Mouse (Mus musculus): Measurements from ENCODE around the gene Osbpl5. TPM values are rescaled to one million over a fixed set of nuclear protein-coding genes. Genes with fewer than 3 reads are reported as not detected.

Gene Osbpl5
- polyA plus RNA-seq, 1 experiment from 2014 or later: 27.6 TPM

DNA sequence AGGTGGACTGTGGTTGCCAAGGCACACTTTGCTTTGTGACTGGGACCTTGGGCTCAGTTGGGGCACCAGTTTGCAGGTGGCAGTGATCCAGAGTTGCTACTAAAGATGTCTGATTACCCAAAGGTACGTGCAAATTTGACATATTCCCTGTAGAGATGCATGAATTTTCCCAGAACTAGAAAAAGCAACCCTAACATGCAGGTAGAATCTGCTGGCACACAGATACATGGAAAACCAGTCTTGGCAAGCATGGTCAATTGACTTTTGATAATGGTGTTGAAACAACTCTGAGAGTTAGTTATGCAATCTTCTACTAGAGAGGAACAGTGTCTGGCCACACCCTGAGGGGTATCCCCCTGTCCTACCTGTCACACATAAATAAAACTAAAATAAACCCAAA, 5.4 kb downstream of the Osbpl5 start:
- Histone ChIP-seq H3K9ac (no peak overlapping the region), H3K4me2 (no peak overlapping the region), H3K9me3 (no peaks in the 10 kb centered on the region), H3K27ac (no peak overlapping the region), H3K27me3 (peaks cover 25% of the 10 kb centered on the region), H3K4me1 (replicated peaks) (peaks cover 11% of the 10 kb centered on the region), H3K4me3 (no peak overlapping the region), H3K36me3 (no peaks in the 10 kb centered on the region)
- WGBS: 86% methylated on average over 1 of the region's 1 CpGs
- no peak for ATAC-seq (ENCODE audit: low FRiP score)

DNA sequence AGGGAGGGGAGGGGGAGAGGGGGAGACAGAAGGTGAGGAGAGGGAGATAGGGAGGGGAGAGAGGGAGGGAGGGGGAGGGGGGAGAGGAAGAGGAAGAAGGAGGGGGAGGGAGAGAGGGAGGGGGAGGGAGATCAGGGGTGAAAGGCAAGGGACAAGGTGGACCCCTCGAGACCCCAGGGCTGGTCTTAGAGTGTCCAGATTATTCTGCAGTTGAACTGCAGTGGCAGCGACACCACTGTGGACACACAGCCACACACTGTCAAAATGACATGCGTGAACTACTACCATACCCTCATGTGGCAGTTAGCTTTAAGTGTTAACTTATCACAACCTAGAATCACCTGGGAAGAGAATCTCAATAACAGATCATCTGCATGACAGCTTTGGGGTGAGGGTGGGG, 7.7 kb downstream of the Osbpl5 start:
- Histone ChIP-seq H3K9me3 (no peaks in the 10 kb centered on the region), H3K9ac (no peak overlapping the region), H3K27me3 (0 out of 2 replicates have a peak, but pooled peaks cover 3% of the 10 kb centered on the region), H3K27ac (no peak overlapping the region; the same call in 1 of the 2 replicates), H3K4me3 (no peak overlapping the region), H3K4me1 (replicated peaks) (peaks cover 10% of the 10 kb centered on the region), H3K36me3 (no peaks in the 10 kb centered on the region), H3K4me2 (no peak overlapping the region)
- ATAC-seq (ENCODE audit: low FRiP score): no peak
- WGBS: 68% methylated on average over 3 of the region's 3 CpGs

DNA sequence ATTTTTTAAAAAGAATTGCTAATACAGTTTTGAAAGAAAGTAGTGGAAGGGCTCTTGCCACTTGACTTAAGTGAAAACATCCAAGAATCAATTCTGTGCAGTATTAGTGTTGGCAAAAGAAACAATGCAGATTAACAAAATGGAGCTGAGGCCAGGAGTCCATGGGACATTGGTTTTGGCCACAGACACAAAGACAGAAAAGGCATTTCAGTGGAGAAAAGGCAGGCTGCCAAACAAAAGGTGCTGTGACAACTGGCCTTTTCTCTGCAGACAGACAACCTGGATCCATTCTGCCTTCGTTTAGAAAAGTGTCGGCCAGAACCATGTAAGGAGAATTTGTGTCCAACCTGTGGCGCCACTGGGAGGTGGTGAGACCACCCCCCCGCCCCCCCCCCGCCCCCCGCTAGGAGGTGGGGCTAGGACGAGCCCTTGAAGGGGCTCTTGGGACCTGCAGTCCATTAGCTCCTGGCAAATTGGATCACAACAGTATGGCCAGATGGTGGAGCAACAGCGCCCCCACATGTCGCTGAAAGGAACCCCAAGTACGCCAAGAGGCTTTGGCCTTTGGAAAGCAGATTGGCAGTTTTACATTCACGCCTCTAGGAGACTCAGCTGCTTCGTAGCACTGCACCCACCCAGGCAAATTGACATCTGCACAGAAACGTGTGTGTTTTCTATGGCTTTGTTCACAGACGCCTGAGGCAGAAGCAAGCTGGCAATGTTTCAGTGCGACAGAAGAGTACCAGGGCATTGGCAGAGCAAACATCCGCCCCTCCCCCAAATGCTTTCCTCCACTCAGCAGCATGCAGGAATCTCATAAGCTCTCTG, 8.5 kb downstream of the Osbpl5 start:
- Histone ChIP-seq H3K27ac (peak overlapping the region; percentile 68), H3K4me2 (peak overlapping the region; percentile 48), H3K4me1 (replicated peaks) (peaks cover 10% of the 10 kb centered on the region), H3K27me3 (0 out of 2 replicates have a peak, but pooled peaks cover 3% of the 10 kb centered on the region), H3K36me3 (no peaks in the 10 kb centered on the region), H3K9ac (peak overlapping the region; percentile 36; the same call in 1 of the 2 replicates), H3K9me3 (no peaks in the 10 kb centered on the region), H3K4me3 (peak overlapping the region; percentile 10; the same call in 1 of the 2 replicates)
- 3% methylated on average over 16 of the region's 16 CpGs for WGBS
- ATAC-seq (ENCODE audit: low FRiP score): peak; percentile 88

DNA sequence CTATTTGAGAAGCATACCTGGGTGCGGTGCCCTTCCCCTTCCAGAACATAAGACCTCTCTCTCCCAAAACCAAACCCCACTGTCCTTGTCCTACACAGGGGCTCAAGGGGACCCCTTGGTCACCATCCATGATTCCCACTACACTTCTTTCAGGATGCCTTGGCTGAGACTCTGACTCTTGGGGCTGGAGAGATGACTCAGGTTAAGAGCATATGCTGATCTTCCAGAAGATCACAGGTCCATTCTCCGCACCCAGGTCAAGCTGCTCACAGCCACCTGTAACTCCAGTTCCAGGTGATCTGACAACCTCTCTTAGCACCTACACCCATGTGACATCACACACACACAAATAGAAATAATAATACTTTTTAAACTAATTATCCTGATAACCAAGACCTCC, 16.1 kb downstream of the Osbpl5 start:
- Histone ChIP-seq H3K9ac (peak overlapping the region; percentile 96), H3K4me2 (peak overlapping the region; percentile 82), H3K27ac (peak overlapping the region; percentile 86), H3K4me3 (peak overlapping the region; percentile 86), H3K36me3 (no peaks in the 10 kb centered on the region), H3K9me3 (no peaks in the 10 kb centered on the region), H3K27me3 (peaks cover 20% of the 10 kb centered on the region), H3K4me1 (replicated peaks) (peaks cover 47% of the 10 kb centered on the region)
- WGBS: 22% methylated on average over 2 of the region's 2 CpGs
- peak; percentile 22; the same call in 1 of the 2 replicates for ATAC-seq (ENCODE audit: low FRiP score)

DNA sequence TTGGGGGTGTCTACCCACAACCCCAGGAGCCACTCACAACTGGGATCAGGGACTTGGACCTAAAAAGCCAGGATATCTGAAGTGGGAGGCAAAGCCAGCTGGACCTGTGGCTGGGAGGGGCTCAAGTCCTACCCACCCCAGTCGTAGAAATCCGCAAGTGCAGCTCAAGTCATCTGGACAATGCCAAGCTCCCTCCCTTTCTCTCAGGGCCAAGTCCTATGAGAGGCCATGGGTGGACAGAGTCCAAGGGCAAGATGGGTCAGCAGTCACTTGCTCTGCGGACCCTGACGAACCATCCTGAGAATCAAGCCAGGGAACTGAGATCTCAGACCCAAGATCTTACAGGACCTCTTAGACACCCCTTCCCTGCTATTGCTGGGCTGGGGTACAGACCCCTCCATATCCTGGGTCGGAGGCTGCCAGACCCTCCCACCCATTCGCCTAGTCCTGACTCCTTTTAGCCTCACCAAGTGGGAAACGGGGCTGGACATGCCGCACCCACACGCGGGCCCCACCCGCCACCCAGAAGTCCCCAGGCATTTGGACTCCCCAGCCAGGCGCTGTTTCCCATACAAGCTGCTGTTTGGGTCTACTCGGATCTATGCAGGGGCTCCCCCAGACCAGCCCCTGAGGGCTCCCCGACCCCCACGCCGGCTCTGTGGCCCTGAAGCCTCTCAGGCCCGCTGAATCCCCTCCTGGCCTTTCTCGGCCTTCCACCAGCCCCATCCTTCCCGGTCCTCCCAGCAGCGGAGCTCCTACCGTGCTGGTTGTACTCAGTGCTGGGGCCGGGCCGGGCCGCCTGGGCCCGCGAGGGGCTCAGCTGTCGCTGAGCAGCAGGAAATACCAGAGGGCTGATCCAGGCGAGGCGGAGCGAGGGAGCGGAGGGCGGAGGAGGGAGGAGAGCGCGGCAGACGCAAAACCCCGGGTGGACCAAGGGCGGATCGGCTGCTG, 17.0 kb downstream of the Osbpl5 start:
- H3K4me3 ChIP-seq: peak overlapping the region; percentile 86
- peaks cover 47% of the 10 kb centered on the region for H3K4me1 ChIP-seq (replicated peaks)
- peak overlapping the region; percentile 86 for H3K27ac ChIP-seq
- 3% methylated on average over 38 of the region's 38 CpGs for WGBS
- peak overlapping the region; percentile 82 for H3K4me2 ChIP-seq
- ATAC-seq (ENCODE audit: low FRiP score): peak; percentile 92
- H3K9me3 ChIP-seq: no peaks in the 10 kb centered on the region
- peak overlapping the region; percentile 96 for H3K9ac ChIP-seq
- peaks cover 20% of the 10 kb centered on the region for H3K27me3 ChIP-seq
- peaks cover 2% of the 10 kb centered on the region; the same call in 1 of the 2 replicates for H3K36me3 ChIP-seq

DNA sequence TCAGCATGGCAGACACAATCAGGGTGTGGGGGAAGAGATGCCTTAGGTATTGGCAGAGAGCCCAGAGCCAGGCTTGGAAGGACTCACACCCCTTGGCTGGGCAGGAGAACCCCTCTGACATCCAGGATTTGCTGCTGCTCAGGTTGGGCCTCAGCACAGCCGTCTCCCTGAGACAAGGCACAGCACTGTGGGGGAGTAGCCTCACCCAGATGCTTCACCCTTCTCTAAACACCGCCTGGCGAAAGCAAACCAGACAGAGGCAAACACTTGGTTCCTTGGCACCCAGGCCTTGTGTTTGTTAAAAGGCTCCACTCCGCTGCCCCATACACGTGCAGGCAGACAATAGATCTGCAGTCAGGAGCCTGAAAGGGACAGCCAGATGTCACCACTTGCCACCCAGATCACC, 18.2 kb downstream of the Osbpl5 start:
- H3K9me3 ChIP-seq: no peaks in the 10 kb centered on the region
- H3K4me2 ChIP-seq: peak overlapping the region; percentile 82
- 23% methylated on average over 5 of the region's 5 CpGs for WGBS
- ATAC-seq (ENCODE audit: low FRiP score): 0 out of 2 replicates have a peak, but pooled peaks have one; percentile 23
- peak overlapping the region; percentile 86 for H3K27ac ChIP-seq
- H3K36me3 ChIP-seq: peaks cover 14% of the 10 kb centered on the region
- H3K9ac ChIP-seq: peak overlapping the region; percentile 96
- peaks cover 47% of the 10 kb centered on the region for H3K4me1 ChIP-seq (replicated peaks)
- peak overlapping the region; percentile 86 for H3K4me3 ChIP-seq
- H3K27me3 ChIP-seq: peaks cover 20% of the 10 kb centered on the region

DNA sequence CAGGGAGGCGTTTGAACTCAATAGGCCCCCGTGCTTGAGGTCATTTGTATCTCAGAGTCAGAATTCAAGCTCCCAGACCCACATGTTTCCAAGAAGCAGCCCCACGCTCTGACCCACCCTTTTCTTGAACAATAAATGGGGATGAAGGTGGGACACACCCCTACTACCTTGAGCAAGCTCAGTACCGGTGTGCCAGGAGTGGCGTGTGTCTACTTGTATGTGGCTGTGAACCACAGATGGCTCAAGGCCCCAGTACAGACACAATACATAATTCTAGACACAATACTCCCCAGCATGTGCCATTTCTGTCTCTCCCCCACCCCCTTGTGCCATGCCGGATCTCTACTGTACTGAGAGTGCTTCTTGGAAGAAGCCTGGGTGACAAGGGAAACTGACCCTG, 18.6 kb downstream of the Osbpl5 start:
- peak overlapping the region; percentile 86 for H3K27ac ChIP-seq
- peaks cover 20% of the 10 kb centered on the region for H3K27me3 ChIP-seq
- H3K9me3 ChIP-seq: no peaks in the 10 kb centered on the region
- peaks cover 47% of the 10 kb centered on the region for H3K4me1 ChIP-seq (replicated peaks)
- WGBS: 67% methylated on average over 6 of the region's 6 CpGs
- peak overlapping the region; percentile 86 for H3K4me3 ChIP-seq
- peak overlapping the region; percentile 96 for H3K9ac ChIP-seq
- peak overlapping the region; percentile 82 for H3K4me2 ChIP-seq
- ATAC-seq (ENCODE audit: low FRiP score): no peak
- H3K36me3 ChIP-seq: peaks cover 15% of the 10 kb centered on the region

DNA sequence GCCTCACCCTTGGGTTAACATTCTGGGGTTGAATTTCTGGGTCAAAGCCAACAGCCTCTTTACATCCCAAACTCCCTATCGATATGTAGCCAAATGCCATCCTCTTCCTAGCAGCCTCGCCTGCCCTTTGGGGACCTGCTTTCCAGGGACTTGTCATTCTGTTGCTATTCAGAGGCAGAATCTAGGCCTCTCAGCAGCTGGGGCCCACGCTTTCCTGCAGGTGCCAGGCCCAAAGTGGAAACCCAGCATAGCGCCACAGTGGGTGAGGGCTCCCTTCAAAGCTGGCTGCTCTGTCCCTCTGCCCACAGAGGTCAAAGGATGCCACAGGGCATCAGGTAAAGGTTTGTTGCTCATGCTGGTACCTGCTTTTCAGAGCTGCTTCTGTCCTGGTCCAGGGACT, 23.0 kb downstream of the Osbpl5 start:
- no peak for ATAC-seq (ENCODE audit: low FRiP score)
- no peak overlapping the region for H3K4me3 ChIP-seq
- peaks cover 15% of the 10 kb centered on the region for H3K36me3 ChIP-seq
- no peak overlapping the region for H3K9ac ChIP-seq
- no peak overlapping the region for H3K27ac ChIP-seq
- no peak overlapping the region for H3K4me2 ChIP-seq
- peaks cover 42% of the 10 kb centered on the region for H3K4me1 ChIP-seq (replicated peaks)
- H3K27me3 ChIP-seq: no peaks in the 10 kb centered on the region
- no peaks in the 10 kb centered on the region for H3K9me3 ChIP-seq
- 87% methylated on average over 4 of the region's 4 CpGs for WGBS

DNA sequence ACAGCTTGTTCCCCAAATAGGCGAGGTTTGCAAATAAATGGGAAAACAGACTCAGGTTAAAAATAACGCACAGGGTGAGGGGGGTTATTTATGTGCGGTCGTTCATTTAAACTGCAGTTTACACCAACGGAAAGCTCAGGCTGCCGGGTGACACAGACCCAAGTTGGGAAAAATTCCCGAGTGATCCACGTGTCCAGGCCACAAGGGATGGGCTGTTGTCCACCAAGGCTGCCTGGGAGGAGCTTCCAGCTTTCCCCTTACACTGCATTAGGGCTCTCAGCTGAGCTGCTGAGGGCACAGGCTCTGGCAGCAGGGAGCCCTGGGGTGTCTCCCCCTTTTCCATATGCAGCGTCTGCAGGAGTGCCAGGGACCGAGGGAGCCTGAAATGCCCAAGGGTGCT, 26.9 kb downstream of the Osbpl5 start:
- Histone ChIP-seq H3K4me2 (no peak overlapping the region), H3K27ac (no peak overlapping the region), H3K4me3 (no peak overlapping the region), H3K27me3 (no peaks in the 10 kb centered on the region), H3K9ac (no peak overlapping the region), H3K4me1 (replicated peaks) (peaks cover 22% of the 10 kb centered on the region), H3K36me3 (peaks cover 19% of the 10 kb centered on the region), H3K9me3 (no peaks in the 10 kb centered on the region)
- no peak for ATAC-seq (ENCODE audit: low FRiP score)
- 83% methylated on average over 10 of the region's 10 CpGs for WGBS

DNA sequence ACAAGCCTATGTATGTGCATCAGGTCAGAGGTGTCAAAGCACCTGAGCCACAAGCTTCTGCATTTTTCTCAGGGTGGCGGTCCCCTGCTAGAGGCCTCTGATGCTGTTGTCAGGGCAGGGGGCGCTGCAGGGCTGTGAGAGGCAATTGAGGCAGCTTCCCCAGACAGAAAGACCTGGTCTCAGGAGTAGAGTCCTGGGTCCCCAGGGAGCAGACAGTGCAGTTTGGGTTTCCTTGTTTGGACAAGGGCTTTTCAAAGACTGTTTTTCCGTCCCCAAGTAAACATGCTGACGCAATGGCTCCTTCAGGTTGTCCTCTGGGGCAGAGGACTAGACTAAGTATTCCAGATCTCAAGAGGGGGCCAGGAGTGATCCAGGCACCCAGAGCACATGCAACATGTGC, 30.4 kb downstream of the Osbpl5 start:
- ATAC-seq (ENCODE audit: low FRiP score): no peak
- Histone ChIP-seq H3K4me3 (no peak overlapping the region), H3K4me1 (replicated peaks) (peaks cover 33% of the 10 kb centered on the region), H3K4me2 (no peak overlapping the region), H3K36me3 (0 out of 2 replicates have a peak, but pooled peaks cover 5% of the 10 kb centered on the region), H3K9me3 (no peaks in the 10 kb centered on the region), H3K9ac (no peak overlapping the region), H3K27ac (no peak overlapping the region), H3K27me3 (no peaks in the 10 kb centered on the region)
- WGBS: 89% methylated on average over 4 of the region's 4 CpGs

DNA sequence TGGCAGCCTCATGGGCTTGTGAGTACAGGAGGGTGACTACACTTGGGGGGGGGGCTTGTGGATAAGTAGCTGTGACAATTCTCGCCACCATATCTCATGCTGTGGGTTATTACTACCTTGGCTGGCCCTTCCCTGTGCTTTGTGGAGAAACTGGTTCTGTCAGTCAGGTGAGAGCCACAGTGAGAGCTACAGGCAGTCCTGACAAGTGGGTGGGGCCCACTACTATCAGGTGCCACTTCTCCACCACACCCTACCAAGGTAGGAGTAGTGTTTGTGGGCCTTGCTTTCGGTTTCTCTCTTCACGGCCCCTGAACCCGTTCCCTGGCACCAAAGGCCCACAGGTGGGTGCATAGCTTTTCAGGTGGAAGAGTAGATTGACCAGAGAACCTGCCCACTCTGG, 32.9 kb downstream of the Osbpl5 start:
- Histone ChIP-seq H3K27me3 (no peaks in the 10 kb centered on the region), H3K36me3 (0 out of 2 replicates have a peak, but pooled peaks cover 5% of the 10 kb centered on the region), H3K9ac (no peak overlapping the region), H3K9me3 (no peaks in the 10 kb centered on the region), H3K4me2 (no peak overlapping the region), H3K4me1 (replicated peaks) (peaks cover 25% of the 10 kb centered on the region), H3K4me3 (no peak overlapping the region), H3K27ac (no peak overlapping the region)
- no peak for ATAC-seq (ENCODE audit: low FRiP score)
- WGBS: 93% methylated on average over 4 of the region's 4 CpGs

DNA sequence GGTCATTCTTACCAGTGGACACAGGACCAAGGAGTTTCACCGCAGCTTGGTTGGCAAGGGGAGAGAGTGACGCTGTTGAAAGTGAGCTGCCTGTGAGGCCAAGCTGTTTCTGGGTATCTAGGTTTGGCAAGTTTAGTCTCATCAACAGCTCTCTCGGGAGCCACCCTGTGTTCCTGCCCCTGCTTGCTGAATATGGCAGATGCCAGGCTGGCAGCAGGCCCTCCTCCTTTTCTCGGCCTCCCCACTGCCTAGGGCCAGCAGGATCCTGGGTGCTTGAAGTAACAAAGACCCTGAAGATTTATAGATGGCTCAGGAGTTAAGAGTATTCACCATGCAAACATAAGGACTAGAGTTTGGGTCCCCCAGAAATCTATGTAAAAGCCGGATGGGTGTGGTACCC, 34.1 kb downstream of the Osbpl5 start:
- no peak for ATAC-seq (ENCODE audit: low FRiP score)
- H3K9ac ChIP-seq: no peak overlapping the region
- H3K4me2 ChIP-seq: no peak overlapping the region
- peaks cover 29% of the 10 kb centered on the region for H3K4me1 ChIP-seq (replicated peaks)
- WGBS: 82% methylated on average over 5 of the region's 5 CpGs
- no peaks in the 10 kb centered on the region for H3K9me3 ChIP-seq
- no peak overlapping the region for H3K27ac ChIP-seq
- H3K36me3 ChIP-seq: 0 out of 2 replicates have a peak, but pooled peaks cover 5% of the 10 kb centered on the region
- H3K4me3 ChIP-seq: no peak overlapping the region
- no peaks in the 10 kb centered on the region for H3K27me3 ChIP-seq

All from hindbrain, embryonic 13.5 days (tissue).